Mouse (Mus musculus) gastrocnemius, postnatal 4 days (tissue): ENCODE measurements at regions not wholly inside any gene's neighbourhood (a gene's known extent, or its start where the extent isn't known, plus 50 kb on each side); places are given as distances from the start of the nearest gene placed in this dataset. TPM values are rescaled to one million over a fixed set of nuclear protein-coding genes. Genes with fewer than 3 reads are reported as not detected.

ENCODE experiments used
- DNase-seq, 2 experiments: peaks; one replicate each; pipeline ENCODE4 v3.0.0; 2021 to 2022; ENCODE audit warnings: low spot score in 2 of 2, mixed read lengths in 2 of 2
- microRNA-seq: library from miRNA; unstranded; fragments of <30 nt; microRNA quantifications from one replicate; pipeline ENCODE4 v1.2.0, GENCODE M21; 2021

GRCm38 (mm10) chr10:91959734-91960492 lies 762.3 kb downstream of the Nedd1 start:
- no peak for DNase-seq

DNA sequence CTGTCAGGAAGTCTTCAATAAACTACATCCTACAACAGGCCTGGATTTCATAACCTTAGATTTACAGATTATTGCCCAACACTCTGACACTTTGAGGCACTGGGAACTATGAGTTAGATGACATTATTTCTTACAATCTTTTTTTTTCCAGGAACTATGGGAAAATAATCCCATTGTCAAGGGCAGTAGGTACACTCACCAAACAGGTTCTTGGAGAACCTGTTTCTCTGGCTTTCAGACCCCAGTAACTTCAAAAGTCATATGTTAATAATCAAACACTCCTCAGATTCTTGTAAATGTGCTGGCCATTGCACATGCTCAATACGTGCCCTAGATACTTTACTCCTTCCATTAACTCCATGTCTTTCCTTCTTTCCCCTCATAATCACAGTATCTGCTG lies 769.1 kb downstream of the Nedd1 start:
- DNase-seq, result no peak

- DNase-seq, result no peak
These were observed 742.5 kb upstream of the Tmpo start for GRCm38 (mm10) chr10:91923626-91924025.

DNA sequence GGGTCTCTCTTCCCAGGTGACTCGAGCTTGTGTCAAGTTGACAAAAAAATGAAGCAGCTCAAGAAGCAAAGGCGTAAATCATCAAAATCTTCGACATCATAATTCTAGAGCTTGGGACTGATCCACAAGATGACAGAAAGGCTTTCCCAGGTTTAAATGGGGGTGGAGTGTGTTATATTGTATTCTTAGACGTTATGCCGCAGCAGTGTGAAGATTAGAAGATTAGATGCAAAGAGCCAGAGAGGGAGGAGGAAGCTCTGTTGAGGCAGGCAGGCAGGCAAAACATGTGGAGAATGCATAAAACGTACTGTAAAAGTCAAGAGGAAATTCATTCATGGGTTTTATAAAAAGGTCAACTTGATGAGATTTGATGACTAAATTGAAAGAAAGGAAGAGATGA lies 708.7 kb upstream of the Tmpo start:
- DNase-seq, result no peak

DNA sequence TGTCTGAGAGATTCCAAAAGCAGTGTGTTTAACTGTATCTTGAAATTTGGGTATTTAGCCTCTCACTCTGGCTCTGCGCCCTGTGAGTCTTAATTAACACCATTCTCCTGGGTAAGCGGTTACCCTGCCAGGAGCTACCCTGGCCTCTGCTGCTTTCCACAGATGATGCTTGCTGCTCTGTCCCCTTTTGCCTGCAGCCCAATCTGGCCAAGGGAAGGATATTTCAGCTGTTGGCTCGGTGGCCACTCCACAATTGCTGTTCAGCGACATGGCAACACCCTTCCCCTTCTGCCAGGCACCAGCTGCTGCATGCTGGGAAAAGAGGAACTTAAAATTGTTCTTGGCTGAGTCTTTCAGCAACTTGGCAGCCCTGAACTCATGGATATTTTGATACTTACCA lies 707.4 kb upstream of the Tmpo start:
- peak in 1 of 2 experiments; percentile 16 for DNase-seq

DNA sequence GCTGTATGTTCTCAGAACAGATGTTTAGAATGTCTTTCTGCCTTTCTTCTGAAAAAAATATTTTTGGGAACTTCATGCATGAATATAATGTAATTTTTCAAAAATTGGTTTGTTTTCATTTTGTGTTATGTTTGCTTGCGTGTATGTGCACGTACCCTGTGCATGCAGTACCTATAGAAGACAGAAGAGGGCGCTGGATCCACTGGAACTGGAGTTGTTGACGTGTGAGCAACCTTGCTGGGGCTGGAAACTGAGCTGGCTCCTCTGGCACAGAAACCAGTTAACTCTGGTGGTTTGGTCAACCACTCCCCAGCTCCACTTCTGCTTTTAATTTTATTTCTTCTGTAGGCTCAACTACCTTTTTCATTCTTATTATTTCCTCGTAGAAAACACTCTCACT lies 702.0 kb upstream of the Tmpo start:
- DNase-seq, result no peak

- no peak for DNase-seq
These were observed 701.4 kb upstream of the Tmpo start for GRCm38 (mm10) chr10:91882481-91882880.

DNA sequence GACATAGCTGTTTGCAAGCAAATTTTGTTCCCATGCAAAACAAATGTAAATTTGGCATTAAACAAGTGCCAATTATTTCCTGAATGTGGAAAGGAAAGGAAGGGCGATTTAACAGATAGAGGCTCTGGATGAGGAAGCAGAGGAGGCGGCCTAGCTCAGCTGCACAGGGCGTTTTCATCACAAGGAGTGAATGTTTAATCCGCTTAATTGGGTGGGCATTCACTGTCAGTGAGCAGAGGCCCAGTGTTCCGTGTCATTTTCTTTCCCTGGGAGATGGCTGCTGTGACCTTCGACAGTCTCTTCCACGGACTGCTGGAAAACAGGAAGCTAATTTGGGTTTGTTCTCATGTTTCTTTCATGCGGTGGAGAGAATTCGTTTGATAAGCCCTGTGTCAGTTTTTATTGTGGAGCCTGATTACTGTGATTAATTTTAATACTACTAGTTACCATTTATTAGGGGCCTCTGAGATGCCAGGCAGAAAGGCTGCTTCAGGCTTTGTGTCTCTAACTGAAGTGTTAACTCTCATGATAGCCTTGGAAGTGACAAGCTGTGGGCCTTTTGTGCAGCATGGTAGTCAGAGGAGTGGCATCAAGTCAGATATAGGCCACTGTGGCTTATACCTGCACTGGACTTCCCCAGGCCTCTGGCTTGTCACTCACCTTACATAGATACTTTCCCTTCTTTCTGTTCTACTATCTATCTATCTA lies 700.6 kb upstream of the Tmpo start:
- DNase-seq, result no peak

DNA sequence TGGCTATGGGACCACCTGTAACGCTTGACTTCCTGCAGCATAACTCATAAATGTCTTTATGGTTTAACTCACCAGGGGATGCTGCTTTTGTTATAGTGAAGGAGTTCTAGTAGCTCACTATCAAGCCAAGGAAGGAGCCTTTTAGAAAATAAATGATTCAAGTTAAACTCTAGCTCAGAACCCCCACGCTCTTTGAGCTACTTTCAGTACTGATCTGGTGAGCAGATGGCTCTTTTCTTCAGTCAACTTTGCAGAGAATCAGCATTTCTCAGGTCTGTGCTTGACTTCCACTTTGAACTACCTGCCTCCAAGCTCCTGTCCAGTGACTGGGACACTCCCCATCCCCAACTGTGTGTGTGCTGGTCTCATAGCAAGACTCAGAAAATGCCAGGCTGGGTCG lies 694.3 kb upstream of the Tmpo start:
- no peak for DNase-seq

GRCm38 (mm10) chr10:91871244-91871643 lies 690.1 kb upstream of the Tmpo start:
- no peak for DNase-seq

- DNase-seq, result no peak
These were observed 677.8 kb upstream of the Tmpo start for GRCm38 (mm10) chr10:91858711-91859595.

DNA sequence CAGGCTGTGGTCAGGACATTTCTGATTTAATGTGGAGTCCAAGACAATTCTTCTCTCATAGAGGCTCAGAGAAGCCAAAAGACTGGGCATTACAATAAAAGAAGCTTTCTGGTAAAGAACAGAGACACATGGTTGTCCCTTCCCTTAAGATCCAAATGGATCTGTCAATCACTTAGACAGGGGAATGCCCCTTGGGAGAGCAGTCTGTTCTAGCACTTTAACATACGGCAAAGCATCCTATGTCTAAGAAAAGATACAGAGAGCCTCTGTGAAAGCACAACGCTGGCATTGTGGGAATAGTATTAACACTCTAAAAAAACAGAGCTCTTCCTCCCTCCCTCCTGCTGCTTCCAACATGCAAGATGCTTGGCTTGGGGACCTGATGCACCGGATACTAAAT lies 646.0 kb upstream of the Tmpo start:
- no peak for DNase-seq

DNA sequence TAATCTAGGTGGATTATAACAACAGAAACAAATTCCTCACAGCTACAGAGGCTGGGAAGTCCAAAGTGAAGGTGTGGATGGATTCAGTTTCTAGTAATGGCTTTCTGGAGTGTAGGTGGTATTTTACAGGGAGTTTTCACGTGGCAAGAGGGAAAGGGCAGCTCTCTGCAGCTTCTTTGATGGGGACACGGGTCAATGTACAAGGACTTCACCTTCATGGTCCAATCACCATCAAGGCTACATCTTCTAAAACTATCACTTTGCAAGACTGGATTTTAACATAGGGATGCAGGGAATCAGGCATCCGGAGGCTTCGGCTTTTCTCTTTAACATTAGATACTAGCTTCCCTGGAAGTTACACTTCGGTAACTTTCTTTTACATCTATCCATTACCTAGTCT lies 642.4 kb upstream of the Tmpo start:
- DNase-seq, result no peak

DNA sequence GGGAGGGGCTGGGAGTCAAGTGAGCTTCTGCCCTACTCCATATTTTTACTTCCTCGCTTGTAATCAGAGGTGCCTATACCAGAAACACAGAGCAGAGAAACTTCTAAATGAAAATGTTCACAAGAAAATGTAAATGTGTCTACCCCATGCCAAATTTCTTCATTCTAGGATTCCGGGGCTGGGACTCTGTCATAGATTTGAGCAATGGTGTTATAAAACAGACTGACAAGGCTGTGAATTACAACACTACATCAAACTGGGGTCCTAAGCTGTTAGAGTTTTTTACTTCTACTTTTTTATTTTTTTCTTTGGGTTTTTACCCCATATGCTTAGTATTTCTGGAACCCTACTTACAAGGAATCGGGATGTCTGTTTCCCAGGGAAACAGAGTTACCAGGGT lies 623.8 kb upstream of the Tmpo start:
- DNase-seq, result no peak

Small RNA genes lying in the stretch of these regions (microRNA-seq; reads per million reads assigned to microRNA genes)
- not detected for gene Gm22582
- not detected for gene Mir1251
- gene Mir135a-2, result 0.63 reads per million
